Mouse (Mus musculus) hindbrain, embryonic 15.5 days (tissue): Measurements from ENCODE around the gene Siah1a. TPM values are rescaled to one million over a fixed set of nuclear protein-coding genes. Genes with fewer than 3 reads are reported as not detected.

Experiments used
- ATAC-seq: fragments of 200-750 bp; cut with Nextera tagmentation; 2 replicates; pipeline ENCODE4 v1.8.0; 2017; ENCODE audit warnings: low read depth, moderate number of reproducible peaks, moderate TSS enrichment; ENCODE audit not compliant: low FRiP score
- H3K27ac ChIP-seq: fragments of 300-500 bp; sonication (generic); replicated peaks from 2 replicates; pipeline ENCODE4 v1.5.1; 2015; ENCODE audit warnings: mild to moderate bottlenecking, inconsistent platforms
- H3K27me3 ChIP-seq: fragments of 300-500 bp; sonication (generic); 2 replicates; pipeline ENCODE4 v1.6.1; 2015; ENCODE audit warnings: control low read depth, inconsistent platforms
- H3K36me3 ChIP-seq: fragments of 300-500 bp; sonication (generic); 2 replicates; pipeline ENCODE4 v1.6.1; 2015; ENCODE audit warnings: control low read depth, inconsistent platforms
- H3K4me1 ChIP-seq: fragments of 300-500 bp; sonication (generic); replicated peaks from 2 replicates; pipeline ENCODE4 v1.6.1; 2015; ENCODE audit warnings: control low read depth, inconsistent platforms
- H3K4me2 ChIP-seq: fragments of 300-500 bp; sonication (generic); 2 replicates; pipeline ENCODE4 v1.6.1; 2015; ENCODE audit warnings: moderate library complexity, mild to moderate bottlenecking, inconsistent platforms
- H3K4me3 ChIP-seq: fragments of 300-500 bp; sonication (generic); 2 replicates; pipeline ENCODE4 v1.5.1; 2015; ENCODE audit warnings: mild to moderate bottlenecking, inconsistent platforms
- H3K9ac ChIP-seq: fragments of 300-500 bp; sonication (generic); 2 replicates; pipeline ENCODE4 v1.6.1; 2015; ENCODE audit warnings: inconsistent platforms
- H3K9me3 ChIP-seq: fragments of 300-500 bp; sonication (generic); 2 replicates; pipeline ENCODE4 v1.6.1; 2016; ENCODE audit warnings: control low read depth, inconsistent platforms
- WGBS: fragments of 180-500 bp; shearing (Covaris S2); methylation state at CpG from one replicate; pipeline ENCODE4 v1.1.7; 2015; 5-methylcytosine and 5-hydroxymethylcytosine counted together
- polyA plus RNA-seq: library from polyadenylated mRNA; unstranded; fragments of >200 nt; fragmentation: Nextera tagmentation; extraction: Ambion mirVana; gene quantifications from 2 replicates; pipeline ENCODE4 v1.2.1, GENCODE M21; 2015

The Siah1a gene
- polyA plus RNA-seq, 1 experiment from 2014 or later: 74.0 TPM

DNA sequence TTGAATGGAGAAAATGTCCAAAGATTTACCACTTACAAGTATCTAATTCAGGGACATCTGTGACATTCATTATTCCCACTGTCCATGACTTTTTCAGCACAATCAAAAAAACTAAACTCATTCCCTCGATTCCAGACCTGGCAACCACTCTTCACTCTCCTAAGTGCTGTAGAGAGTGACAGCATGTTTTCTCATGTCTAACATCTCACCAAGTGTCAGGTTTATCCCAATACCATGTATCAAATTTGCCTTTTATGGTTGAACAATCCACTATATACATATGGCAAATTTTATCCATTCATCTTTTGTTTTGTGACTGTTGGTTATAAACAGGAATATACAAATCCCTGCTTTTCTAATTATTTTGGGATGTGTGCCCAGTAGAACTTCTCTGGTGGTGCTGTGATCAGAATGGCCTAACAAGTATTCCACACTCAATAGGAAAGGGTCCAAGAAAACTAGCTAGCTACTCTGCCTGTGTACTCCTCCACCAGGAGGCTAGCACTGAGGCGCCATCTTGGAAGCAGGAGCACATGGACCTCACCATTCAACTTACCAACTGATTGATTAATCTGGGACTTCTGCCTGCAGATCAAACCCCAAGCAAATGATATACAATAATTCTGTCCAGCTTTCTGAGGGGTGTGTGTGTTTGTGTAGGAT lies 27.3 kb downstream of the Siah1a start:
- H3K9ac ChIP-seq: no peak overlapping the region
- H3K4me2 ChIP-seq: no peak overlapping the region
- H3K36me3 ChIP-seq: peaks cover 15% of the 10 kb centered on the region
- no peaks in the 10 kb centered on the region for H3K27me3 ChIP-seq
- whole genome bisulfite sequencing: 91% methylated on average over 2 of the region's 2 CpGs
- H3K9me3 ChIP-seq: no peaks in the 10 kb centered on the region
- no peak overlapping the region for H3K4me3 ChIP-seq
- ATAC-seq: no peak
- H3K27ac ChIP-seq: no peak overlapping the region
- peaks cover 9% of the 10 kb centered on the region for H3K4me1 ChIP-seq

DNA sequence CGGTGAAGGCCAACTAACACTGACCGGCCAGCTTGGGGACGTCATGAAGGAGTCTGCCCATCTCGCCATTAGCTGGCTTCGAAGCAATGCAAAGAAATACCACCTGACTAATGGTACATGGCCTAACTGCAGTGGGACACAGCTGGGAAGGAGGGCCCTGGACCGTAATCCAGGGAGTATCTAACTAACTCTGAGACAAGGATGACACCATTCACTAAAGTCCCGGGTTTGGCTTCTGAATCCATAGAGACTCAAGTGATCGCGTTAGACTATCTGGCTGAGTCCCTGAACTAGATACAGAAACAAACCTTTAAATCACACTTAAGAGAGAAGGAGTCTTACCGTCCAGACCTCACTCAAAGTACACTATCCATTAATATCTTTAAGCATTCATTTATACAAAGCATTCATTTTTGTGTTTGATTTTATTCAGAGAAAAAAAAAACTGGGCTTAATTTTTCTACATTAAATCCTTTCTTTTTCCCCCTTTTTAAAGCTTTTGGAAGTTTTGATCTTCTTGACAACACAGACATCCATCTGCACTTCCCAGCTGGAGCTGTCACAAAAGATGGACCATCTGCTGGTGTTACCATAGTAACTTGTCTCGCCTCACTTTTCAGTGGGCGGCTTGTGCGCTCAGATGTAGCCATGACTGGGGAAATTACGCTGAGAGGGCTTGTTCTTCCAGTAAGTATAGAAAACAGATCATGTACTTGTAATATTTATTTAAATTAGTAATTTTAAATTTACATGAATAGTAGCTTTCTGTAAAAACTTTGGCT lies 32.1 kb downstream of the Siah1a start:
- peak overlapping the region; percentile 66 for H3K27ac ChIP-seq
- no peak overlapping the region for H3K9ac ChIP-seq
- H3K36me3 ChIP-seq: peaks cover 10% of the 10 kb centered on the region
- H3K4me3 ChIP-seq: no peak overlapping the region
- WGBS: 33% methylated on average over 14 of the region's 14 CpGs
- H3K9me3 ChIP-seq: no peaks in the 10 kb centered on the region
- ATAC-seq: peak; percentile 73
- H3K4me1 ChIP-seq: peaks cover 19% of the 10 kb centered on the region
- no peaks in the 10 kb centered on the region for H3K27me3 ChIP-seq
- H3K4me2 ChIP-seq: no peak overlapping the region

DNA sequence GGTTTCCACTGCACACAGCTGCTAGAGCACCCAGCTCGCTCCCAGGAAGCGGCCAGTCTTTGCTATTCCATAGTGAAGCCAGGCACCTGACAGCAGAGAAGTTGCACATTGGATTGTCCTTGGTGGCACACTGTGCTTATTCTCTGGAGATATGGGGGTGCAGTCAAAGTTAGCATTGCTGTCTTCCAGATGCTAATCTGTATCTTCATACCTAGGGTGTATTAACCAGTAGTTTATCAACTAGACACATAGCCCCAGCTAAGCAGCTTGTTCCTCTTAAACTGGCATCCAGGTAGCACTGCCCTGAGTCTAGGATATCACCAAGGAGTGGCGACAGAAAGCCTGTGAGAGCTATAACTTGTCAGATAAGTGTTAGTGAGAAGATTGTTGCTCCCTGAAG lies 33.1 kb downstream of the Siah1a start:
- no peak overlapping the region for H3K4me3 ChIP-seq
- H3K36me3 ChIP-seq: peaks cover 9% of the 10 kb centered on the region
- H3K4me1 ChIP-seq: peaks cover 19% of the 10 kb centered on the region
- H3K4me2 ChIP-seq: no peak overlapping the region
- no peaks in the 10 kb centered on the region for H3K27me3 ChIP-seq
- ATAC-seq: no peak
- 0 out of 2 replicates have a peak overlapping the region, but pooled peaks have one; percentile 66 for H3K27ac ChIP-seq
- no peak overlapping the region for H3K9ac ChIP-seq
- 90% methylated on average over 3 of the region's 3 CpGs for WGBS
- no peaks in the 10 kb centered on the region for H3K9me3 ChIP-seq

DNA sequence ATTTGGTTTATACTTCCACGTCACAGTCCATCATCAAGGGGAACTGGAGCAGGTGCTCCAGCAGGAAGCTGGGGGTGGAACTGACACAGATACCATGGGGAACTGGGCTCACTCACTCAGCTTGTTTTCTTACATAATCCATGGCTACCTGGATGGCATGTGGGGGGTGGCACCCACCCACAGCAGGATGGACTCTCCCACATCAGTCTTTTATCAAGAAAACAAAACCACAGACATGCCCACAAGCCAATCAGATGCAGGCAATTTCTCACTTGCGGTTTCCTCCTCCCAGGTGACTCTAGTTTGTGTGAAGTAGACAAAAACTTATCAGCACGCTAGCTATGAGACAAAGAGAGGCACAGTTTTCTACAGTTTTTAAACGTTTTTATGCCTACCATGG lies 37.9 kb downstream of the Siah1a start:
- Histone ChIP-seq H3K27me3 (no peaks in the 10 kb centered on the region), H3K4me3 (no peak overlapping the region), H3K9ac (no peak overlapping the region), H3K9me3 (no peaks in the 10 kb centered on the region), H3K36me3 (peaks cover 6% of the 10 kb centered on the region; the same call in 1 of the 2 replicates), H3K27ac (no peak overlapping the region), H3K4me1 (peaks cover 4% of the 10 kb centered on the region; the same call in 1 of the 2 replicates), H3K4me2 (no peak overlapping the region)
- 73% methylated on average over 4 of the region's 4 CpGs for WGBS
- no peak for ATAC-seq

DNA sequence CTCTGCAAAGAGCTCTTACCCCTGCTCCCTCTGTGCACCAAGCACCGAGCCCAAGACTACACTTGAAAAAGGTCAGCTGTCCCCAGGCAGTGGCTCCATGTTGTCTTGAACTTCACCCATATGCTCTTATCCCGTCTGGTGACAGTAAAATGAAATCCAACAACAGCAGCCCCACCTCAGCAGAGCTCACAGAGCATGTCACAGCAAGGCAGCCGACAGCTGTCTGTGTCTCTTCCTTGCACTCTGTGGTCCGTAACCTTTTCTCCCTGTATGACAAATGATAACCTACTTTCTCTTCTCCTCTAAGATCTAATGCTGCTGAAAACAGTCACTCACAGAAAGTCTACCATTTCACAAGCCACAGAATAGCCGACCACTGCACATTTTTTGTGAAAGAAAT lies 39.0 kb downstream of the Siah1a start:
- Histone ChIP-seq H3K27me3 (no peaks in the 10 kb centered on the region), H3K27ac (no peak overlapping the region), H3K4me1 (no peaks in the 10 kb centered on the region), H3K9me3 (no peaks in the 10 kb centered on the region), H3K4me2 (no peak overlapping the region), H3K9ac (no peak overlapping the region), H3K36me3 (peaks cover 6% of the 10 kb centered on the region; the same call in 1 of the 2 replicates), H3K4me3 (no peak overlapping the region)
- 82% methylated on average over 5 of the region's 5 CpGs for WGBS
- ATAC-seq: no peak

DNA sequence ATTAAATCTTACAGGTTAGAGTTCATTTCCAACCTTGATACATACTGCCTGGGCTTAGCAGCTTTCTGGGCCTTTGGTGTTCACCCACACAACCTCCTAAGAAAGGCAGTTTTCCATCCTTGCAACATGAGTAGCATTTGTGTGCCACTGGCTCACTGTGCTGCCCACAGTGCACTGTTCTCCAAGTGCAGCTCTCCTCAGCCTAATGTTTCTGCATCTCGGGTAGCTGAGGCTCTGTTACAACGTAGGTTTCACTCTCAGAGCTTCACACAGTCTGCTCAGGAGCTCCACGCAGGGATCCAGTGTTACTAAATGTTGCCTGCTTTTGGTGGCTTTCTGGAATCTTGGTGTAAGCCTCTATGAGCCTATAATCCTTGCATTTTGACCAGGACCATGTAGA lies 40.4 kb downstream of the Siah1a start:
- H3K4me2 ChIP-seq: no peak overlapping the region
- no peak overlapping the region for H3K27ac ChIP-seq
- H3K36me3 ChIP-seq: peaks cover 6% of the 10 kb centered on the region; the same call in 1 of the 2 replicates
- no peak overlapping the region for H3K4me3 ChIP-seq
- no peaks in the 10 kb centered on the region for H3K4me1 ChIP-seq
- WGBS: 84% methylated on average over 3 of the region's 3 CpGs
- H3K9me3 ChIP-seq: no peaks in the 10 kb centered on the region
- no peaks in the 10 kb centered on the region for H3K27me3 ChIP-seq
- no peak overlapping the region for H3K9ac ChIP-seq
- ATAC-seq: no peak

DNA sequence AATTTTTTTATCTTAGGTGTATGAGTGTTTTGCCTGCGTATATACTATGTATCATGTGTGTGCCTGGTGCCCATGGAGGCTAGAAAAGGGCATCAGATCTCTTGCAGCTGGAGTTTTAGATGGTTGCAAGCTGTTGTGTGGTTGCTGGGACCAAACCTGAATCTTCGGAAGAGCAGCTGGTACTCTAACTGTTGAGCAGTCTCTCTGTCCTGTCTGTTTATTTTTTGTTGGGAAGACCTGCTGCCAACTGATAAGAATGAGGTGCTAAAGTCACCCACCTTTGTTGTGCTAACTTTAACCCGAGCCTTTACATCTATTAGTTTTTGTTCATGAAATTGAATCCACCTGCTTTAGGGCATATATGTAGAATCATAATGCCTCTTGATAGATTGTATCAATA lies 43.3 kb downstream of the Siah1a start:
- Histone ChIP-seq H3K9ac (no peak overlapping the region), H3K27ac (no peak overlapping the region), H3K27me3 (no peaks in the 10 kb centered on the region), H3K36me3 (no peaks in the 10 kb centered on the region), H3K4me2 (no peak overlapping the region), H3K9me3 (no peaks in the 10 kb centered on the region), H3K4me1 (no peaks in the 10 kb centered on the region), H3K4me3 (no peak overlapping the region)
- ATAC-seq: no peak
- 89% methylated on average over 3 of the region's 3 CpGs for WGBS

DNA sequence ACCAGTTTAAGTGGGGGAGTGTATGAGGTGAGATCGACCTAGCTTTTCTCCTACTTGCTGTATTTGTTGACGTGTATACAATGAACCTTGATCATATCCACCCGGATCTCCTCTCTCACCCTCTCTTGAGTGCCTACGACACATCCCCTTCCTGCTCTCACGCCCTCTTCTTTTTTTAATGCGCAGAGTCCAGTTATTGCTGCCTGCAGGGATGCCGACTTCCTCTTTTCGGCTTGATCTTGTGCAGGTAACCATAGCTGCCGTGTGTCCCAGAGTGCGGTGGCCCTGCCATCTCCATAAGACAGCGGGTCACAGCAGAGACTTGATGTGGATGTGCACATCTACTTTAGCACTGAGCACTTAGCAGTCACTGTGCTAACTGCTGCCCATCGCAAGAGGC lies 46.3 kb downstream of the Siah1a start:
- Histone ChIP-seq H3K9me3 (no peaks in the 10 kb centered on the region), H3K4me2 (no peak overlapping the region), H3K9ac (no peak overlapping the region), H3K4me3 (no peak overlapping the region), H3K27me3 (no peaks in the 10 kb centered on the region), H3K4me1 (no peaks in the 10 kb centered on the region), H3K36me3 (no peaks in the 10 kb centered on the region), H3K27ac (no peak overlapping the region)
- WGBS: 94% methylated on average over 12 of the region's 12 CpGs
- no peak for ATAC-seq

DNA sequence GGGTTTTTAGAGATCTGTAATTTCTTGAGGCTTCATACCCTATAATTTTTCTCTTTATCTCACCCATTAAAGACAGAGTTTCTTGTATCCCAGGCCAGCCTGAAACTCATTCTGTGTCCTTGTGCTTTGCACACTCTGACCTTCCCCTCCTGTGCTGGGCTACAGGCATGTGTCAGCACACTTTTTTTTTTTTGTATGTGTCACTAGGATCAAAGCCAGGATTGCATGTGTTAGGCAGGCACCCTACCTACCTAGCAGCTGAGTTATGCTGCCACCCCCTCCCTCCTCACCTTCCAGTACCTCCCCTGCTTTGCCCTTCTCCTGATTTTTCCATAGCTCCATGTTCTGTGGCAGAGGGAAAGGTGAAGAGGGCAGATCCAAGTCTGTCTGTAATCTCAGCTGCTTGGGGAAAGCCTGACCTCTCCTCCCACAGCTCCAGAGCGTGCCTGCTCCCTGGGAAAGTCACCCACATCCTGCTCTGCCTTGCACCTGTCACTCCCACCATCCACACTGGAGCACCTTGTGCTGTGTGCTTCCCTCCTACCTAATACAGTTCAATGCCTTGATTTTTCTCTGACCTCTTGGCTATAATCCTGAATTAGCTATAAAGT lies 46.8 kb downstream of the Siah1a start:
- Histone ChIP-seq H3K36me3 (no peaks in the 10 kb centered on the region), H3K27ac (no peak overlapping the region), H3K9me3 (no peaks in the 10 kb centered on the region), H3K9ac (no peak overlapping the region), H3K27me3 (no peaks in the 10 kb centered on the region), H3K4me1 (no peaks in the 10 kb centered on the region), H3K4me2 (no peak overlapping the region), H3K4me3 (no peak overlapping the region)
- WGBS: 95% methylated on average over 1 of the region's 1 CpGs
- no peak for ATAC-seq

DNA sequence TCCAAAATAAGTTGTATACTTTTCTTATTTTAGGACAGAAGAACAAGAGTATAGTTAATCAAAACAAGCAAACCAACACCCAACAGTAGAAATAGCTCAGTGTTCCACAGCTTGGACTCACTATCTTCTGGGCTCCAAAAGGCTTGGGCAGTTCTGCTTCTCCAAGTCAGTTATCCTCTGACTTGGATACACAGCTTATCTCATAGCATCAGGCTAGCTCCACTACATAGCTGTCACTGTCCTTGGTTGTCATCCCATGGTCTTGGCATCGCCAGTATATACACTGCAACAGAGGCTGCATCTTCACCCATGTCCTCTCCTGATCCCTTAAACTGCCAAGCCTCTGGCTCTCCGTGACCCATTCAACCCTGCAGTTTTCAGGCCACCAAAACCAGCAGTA lies 50.0 kb downstream of the Siah1a start:
- Histone ChIP-seq H3K4me3 (no peak overlapping the region), H3K27ac (no peak overlapping the region), H3K27me3 (no peaks in the 10 kb centered on the region), H3K36me3 (peaks cover 4% of the 10 kb centered on the region; the same call in 1 of the 2 replicates), H3K9ac (no peak overlapping the region), H3K4me1 (no peaks in the 10 kb centered on the region), H3K9me3 (no peaks in the 10 kb centered on the region), H3K4me2 (no peak overlapping the region)
- no peak for ATAC-seq
- WGBS: 96% methylated on average over 2 of the region's 2 CpGs

DNA sequence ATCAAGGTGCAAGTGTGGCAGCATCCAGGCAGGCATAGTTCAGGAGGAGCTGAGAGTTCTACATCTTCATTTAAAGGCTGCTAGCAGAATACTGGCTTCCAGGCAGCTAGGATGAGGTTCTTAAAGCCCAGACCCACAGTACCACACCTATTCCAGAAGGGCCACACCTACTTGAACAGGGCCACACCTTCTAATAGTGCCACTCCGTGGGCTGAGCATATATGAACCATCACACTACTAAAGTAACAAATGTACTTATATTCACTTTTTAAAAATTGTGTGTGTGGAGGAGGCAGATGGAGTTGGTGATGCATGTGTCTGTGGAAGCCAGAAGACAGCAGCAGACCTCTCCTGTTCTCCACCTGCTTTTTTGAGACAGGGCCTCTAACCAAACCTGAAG lies 51.7 kb downstream of the Siah1a start:
- Histone ChIP-seq H3K36me3 (peaks cover 4% of the 10 kb centered on the region; the same call in 1 of the 2 replicates), H3K4me1 (no peaks in the 10 kb centered on the region), H3K27me3 (no peaks in the 10 kb centered on the region), H3K4me3 (no peak overlapping the region), H3K9me3 (no peaks in the 10 kb centered on the region), H3K4me2 (no peak overlapping the region), H3K27ac (no peak overlapping the region), H3K9ac (no peak overlapping the region)
- ATAC-seq: no peak
- 87% methylated on average over 1 of the region's 1 CpGs for WGBS

DNA sequence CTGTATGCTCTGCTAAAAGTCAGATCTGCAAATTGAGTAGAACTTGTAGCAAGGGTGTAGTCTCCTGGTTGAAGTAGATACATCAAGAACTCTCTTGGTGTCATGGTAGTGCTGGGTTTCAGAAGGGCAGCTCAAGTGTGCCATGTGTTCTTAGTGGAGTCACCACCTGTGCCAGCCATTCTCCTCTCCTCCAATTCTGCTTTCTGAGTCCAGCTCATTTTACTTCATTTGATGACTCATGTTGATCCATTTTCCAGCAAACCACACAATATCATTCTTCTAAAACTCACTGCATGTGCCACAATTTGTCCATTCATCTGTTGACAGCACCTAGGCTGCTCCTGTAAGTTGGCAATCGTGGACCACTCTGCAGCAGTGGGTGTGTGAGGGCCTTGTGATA lies 53.6 kb downstream of the Siah1a start:
- Histone ChIP-seq H3K4me1 (no peaks in the 10 kb centered on the region), H3K4me3 (no peak overlapping the region), H3K9me3 (no peaks in the 10 kb centered on the region), H3K27ac (no peak overlapping the region), H3K27me3 (no peaks in the 10 kb centered on the region), H3K4me2 (no peak overlapping the region), H3K36me3 (peaks cover 8% of the 10 kb centered on the region; the same call in 1 of the 2 replicates), H3K9ac (no peak overlapping the region)
- no peak for ATAC-seq
- 88% methylated on average over 1 of the region's 1 CpGs for WGBS
